Mouse (Mus musculus): ENCODE measurements around the gene Tmem121. TPM values are rescaled to one million over a fixed set of nuclear protein-coding genes. Genes with fewer than 3 reads are reported as not detected.
"Not testable (repeated sequence)": the region's sequence is repeated elsewhere in the genome, so short reads cannot be mapped to it uniquely, and the experiment has no call there.

Tmem121 gene
- polyA plus RNA-seq, 1 experiment from 2014 or later, result 5.6 TPM

- Histone ChIP-seq H3K4me3 (ENCODE audit: low read length) (no peak overlapping the region), H3K27ac (ENCODE audit: low read length) (no peak overlapping the region), H3K4me2 (ENCODE audit: low read depth, low read length) (no peak overlapping the region), H3K9ac (ENCODE audit: low read depth, low read length) (no peak overlapping the region), H3K4me1 (ENCODE audit: control insufficient read depth, insufficient read depth, low read length) (no peaks in the 10 kb centered on the region), H3K27me3 (replicated peaks; ENCODE audit: control insufficient read depth, insufficient read depth, low read length) (no peaks in the 10 kb centered on the region), H3K9me3 (ENCODE audit: control insufficient read depth, low read length) (no peaks in the 10 kb centered on the region), H3K36me3 (ENCODE audit: control insufficient read depth, insufficient read depth, low read length) (no peaks in the 10 kb centered on the region)
- peak; percentile 58 for ATAC-seq
- 25% methylated on average over 6 of the region's 6 CpGs for WGBS
Observed at GRCm38 (mm10) chr12:113222748-113223147, 37.0 kb downstream of the Tmem121 start.

GRCm38 (mm10) chr12:113224206-113224605, 38.5 kb downstream of the Tmem121 start:
- 75% methylated on average over 5 of the region's 5 CpGs for WGBS
- Histone ChIP-seq H3K36me3 (ENCODE audit: control insufficient read depth, insufficient read depth, low read length) (no peaks in the 10 kb centered on the region), H3K4me3 (ENCODE audit: low read length) (no peak overlapping the region), H3K9me3 (ENCODE audit: control insufficient read depth, low read length) (no peaks in the 10 kb centered on the region), H3K4me1 (ENCODE audit: control insufficient read depth, insufficient read depth, low read length) (no peaks in the 10 kb centered on the region), H3K27ac (ENCODE audit: low read length) (no peak overlapping the region), H3K4me2 (ENCODE audit: low read depth, low read length) (no peak overlapping the region), H3K27me3 (replicated peaks; ENCODE audit: control insufficient read depth, insufficient read depth, low read length) (no peaks in the 10 kb centered on the region), H3K9ac (ENCODE audit: low read depth, low read length) (no peak overlapping the region)
- no peak for ATAC-seq

DNA sequence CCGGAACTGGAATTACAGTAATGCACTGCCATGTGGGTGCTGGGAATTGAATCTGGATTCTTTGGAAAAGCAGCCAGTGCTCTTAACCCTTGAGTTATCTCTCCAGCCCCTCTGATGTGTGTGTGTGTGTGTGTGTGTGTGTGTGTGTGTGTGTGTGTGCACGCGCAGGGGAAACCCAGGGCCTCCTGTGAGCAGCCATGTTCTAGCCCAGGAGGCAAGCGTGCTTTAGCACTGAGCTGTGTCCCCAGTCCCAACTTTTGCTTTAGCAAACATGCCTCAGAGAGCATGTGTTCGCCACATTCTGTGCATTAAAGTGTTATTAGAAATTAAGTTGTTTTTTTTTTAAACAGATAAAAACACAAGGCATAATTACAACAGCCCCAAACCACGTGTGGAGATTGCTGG, 39.0 kb downstream of the Tmem121 start:
- Histone ChIP-seq H3K9ac (ENCODE audit: low read depth, low read length) (no peak overlapping the region), H3K9me3 (ENCODE audit: control insufficient read depth, low read length) (no peaks in the 10 kb centered on the region), H3K4me2 (ENCODE audit: low read depth, low read length) (no peak overlapping the region), H3K36me3 (ENCODE audit: control insufficient read depth, insufficient read depth, low read length) (no peaks in the 10 kb centered on the region), H3K27me3 (replicated peaks; ENCODE audit: control insufficient read depth, insufficient read depth, low read length) (no peaks in the 10 kb centered on the region), H3K4me1 (ENCODE audit: control insufficient read depth, insufficient read depth, low read length) (no peaks in the 10 kb centered on the region), H3K4me3 (ENCODE audit: low read length) (no peak overlapping the region), H3K27ac (ENCODE audit: low read length) (no peak overlapping the region)
- 86% methylated on average over 6 of the region's 6 CpGs for WGBS
- ATAC-seq, result no peak

GRCm38 (mm10) chr12:113227970-113228593, 42.4 kb downstream of the Tmem121 start:
- 67% methylated on average over 6 of the region's 6 CpGs for WGBS
- ATAC-seq, result no peak
- Histone ChIP-seq H3K27me3 (replicated peaks; ENCODE audit: control insufficient read depth, insufficient read depth, low read length) (no peaks in the 10 kb centered on the region), H3K4me2 (ENCODE audit: low read depth, low read length) (no peak overlapping the region), H3K27ac (ENCODE audit: low read length) (no peak overlapping the region), H3K36me3 (ENCODE audit: control insufficient read depth, insufficient read depth, low read length) (no peaks in the 10 kb centered on the region), H3K4me1 (ENCODE audit: control insufficient read depth, insufficient read depth, low read length) (no peaks in the 10 kb centered on the region), H3K4me3 (ENCODE audit: low read length) (no peak overlapping the region), H3K9ac (ENCODE audit: low read depth, low read length) (no peak overlapping the region), H3K9me3 (ENCODE audit: control insufficient read depth, low read length) (no peaks in the 10 kb centered on the region)

GRCm38 (mm10) chr12:113230741-113231140, 45.0 kb downstream of the Tmem121 start:
- Histone ChIP-seq H3K4me2 (ENCODE audit: low read depth, low read length) (no peak overlapping the region), H3K4me3 (ENCODE audit: low read length) (no peak overlapping the region), H3K4me1 (ENCODE audit: control insufficient read depth, insufficient read depth, low read length) (no peaks in the 10 kb centered on the region), H3K9ac (ENCODE audit: low read depth, low read length) (no peak overlapping the region), H3K36me3 (ENCODE audit: control insufficient read depth, insufficient read depth, low read length) (no peaks in the 10 kb centered on the region), H3K27me3 (replicated peaks; ENCODE audit: control insufficient read depth, insufficient read depth, low read length) (no peaks in the 10 kb centered on the region), H3K9me3 (ENCODE audit: control insufficient read depth, low read length) (no peaks in the 10 kb centered on the region), H3K27ac (ENCODE audit: low read length) (no peak overlapping the region)
- WGBS, result 81% methylated on average over 4 of the region's 4 CpGs
- ATAC-seq, result no peak

DNA sequence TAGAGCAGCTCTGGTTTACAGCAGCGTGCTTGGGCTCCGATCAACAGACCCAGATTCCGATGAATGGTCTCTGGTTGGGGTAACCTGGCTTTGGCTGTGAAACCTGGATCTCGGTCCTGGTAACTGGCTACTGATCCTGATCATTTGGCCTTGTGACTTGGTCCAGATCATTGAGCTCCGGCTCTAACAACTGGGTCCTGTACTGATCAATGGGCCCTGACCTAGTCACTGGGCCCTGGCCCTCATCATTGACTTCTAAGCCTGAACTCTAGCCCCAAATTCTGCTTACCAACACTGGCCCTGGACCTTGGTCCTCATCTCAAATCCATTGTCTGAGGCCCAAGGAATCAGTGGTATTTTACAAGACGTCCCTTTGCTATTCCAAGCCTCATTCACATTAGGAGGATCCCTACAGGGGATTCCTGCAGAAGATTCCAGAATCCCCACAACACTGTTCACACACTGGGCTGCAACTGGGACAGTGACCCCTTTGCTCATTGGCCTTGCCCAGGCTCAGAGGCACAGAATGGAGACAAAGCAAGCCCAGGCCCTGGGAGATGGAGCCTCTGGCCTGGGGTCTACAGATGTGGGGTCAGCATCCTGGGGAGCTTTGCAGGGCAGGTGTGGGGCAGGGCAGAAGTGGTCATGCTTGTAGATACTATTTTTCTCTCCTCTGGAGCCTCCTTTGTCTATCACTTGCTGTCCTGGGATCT, 46.0 kb downstream of the Tmem121 start:
- H3K27ac ChIP-seq (ENCODE audit: low read length); H3K4me2 ChIP-seq (ENCODE audit: low read depth, low read length); H3K4me3 ChIP-seq (ENCODE audit: low read length); H3K9ac ChIP-seq (ENCODE audit: low read depth, low read length); ATAC-seq; H3K4me1 ChIP-seq (ENCODE audit: control insufficient read depth, insufficient read depth, low read length); H3K9me3 ChIP-seq (ENCODE audit: control insufficient read depth, low read length); H3K27me3 ChIP-seq (replicated peaks; ENCODE audit: control insufficient read depth, insufficient read depth, low read length); H3K36me3 ChIP-seq (ENCODE audit: control insufficient read depth, insufficient read depth, low read length): not testable (repeated sequence)
- WGBS, result 86% methylated on average over 6 of the region's 6 CpGs

- WGBS, result 8% methylated on average over 1 of the region's 1 CpGs
- not testable (repeated sequence) for H3K27ac ChIP-seq (ENCODE audit: low read length); ATAC-seq; H3K9me3 ChIP-seq (ENCODE audit: control insufficient read depth, low read length); H3K36me3 ChIP-seq (ENCODE audit: control insufficient read depth, insufficient read depth, low read length); H3K9ac ChIP-seq (ENCODE audit: low read depth, low read length); H3K27me3 ChIP-seq (replicated peaks; ENCODE audit: control insufficient read depth, insufficient read depth, low read length); H3K4me1 ChIP-seq (ENCODE audit: control insufficient read depth, insufficient read depth, low read length); H3K4me2 ChIP-seq (ENCODE audit: low read depth, low read length); H3K4me3 ChIP-seq (ENCODE audit: low read length)
Observed at GRCm38 (mm10) chr12:113232264-113232750, 46.6 kb downstream of the Tmem121 start.

Other genes with a start within 250 kb of the Tmem121 start
- 100 and 102 TPM in 2 replicates for gene Nudt14, start 243.8 kb upstream of the Tmem121 start, polyA plus RNA-seq (2015; fragmentation: Nextera tagmentation; extraction: Ambion mirVana)
- 20.2 and 20.9 TPM in 2 replicates for gene Btbd6, start 209.4 kb upstream of the Tmem121 start, polyA plus RNA-seq (2015; fragmentation: Nextera tagmentation; extraction: Ambion mirVana)
- 36.5 and 41.6 TPM in 2 replicates for gene Brf1, start 185.2 kb upstream of the Tmem121 start, polyA plus RNA-seq (2015; fragmentation: Nextera tagmentation; extraction: Ambion mirVana)
- 7.3 and 9.8 TPM in 2 replicates for gene Pacs2, start 171.4 kb upstream of the Tmem121 start, polyA plus RNA-seq (2015; fragmentation: Nextera tagmentation; extraction: Ambion mirVana)
- gene Tex22, start 111.4 kb upstream of the Tmem121 start, polyA plus RNA-seq (2015; fragmentation: Nextera tagmentation; extraction: Ambion mirVana), result not detected in 2 replicates
- 8.0 TPM in 2 replicates for gene Mta1, start 87.7 kb upstream of the Tmem121 start, polyA plus RNA-seq (2015; fragmentation: Nextera tagmentation; extraction: Ambion mirVana)
- 124 and 130 TPM in 2 replicates for gene Crip2, start 45.7 kb upstream of the Tmem121 start, polyA plus RNA-seq (2015; fragmentation: Nextera tagmentation; extraction: Ambion mirVana)
- 489 and 523 TPM in 2 replicates for gene Crip1, start 39.6 kb upstream of the Tmem121 start, polyA plus RNA-seq (2015; fragmentation: Nextera tagmentation; extraction: Ambion mirVana)
- 21.4 and 22.7 TPM in 2 replicates for gene Tedc1, start 29.5 kb upstream of the Tmem121 start, polyA plus RNA-seq (2015; fragmentation: Nextera tagmentation; extraction: Ambion mirVana)

Data from intestine, embryonic 16.5 days (tissue).